11 mouse cellular contexts compared by ENCODE assay signal in genomic region chr10:20528544-20529411, GRCm38 (mm10).
DNase-seq lines count a peak whose midpoint lies in the region; ATAC-seq and TF ChIP-seq lines count a peak whose summit lies in the region.
"Had no signal": no experiment of that assay in that cellular context is flagged by ENCODE, and none has a peak within 500 bp of the region (broad histone marks: within the 10 kb centered on the region; RNA-seq: fewer than 3 reads in every experiment).

No protein-coding gene starts in this region.

- ATAC-seq in forebrain, postnatal 0 days: peak; percentile 91
- ATAC-seq in neural tube, embryonic 14.5 days (ENCODE audit: low read depth): peak; percentile 89
- ATAC-seq in lung, postnatal 0 days: no peak

- peak overlapping the region; percentile 38 for H3K4me2 ChIP-seq in forebrain, postnatal 0 days (ENCODE audit: low read depth)
- peak overlapping the region; percentile 17; the same call in 1 of the 2 replicates for H3K4me2 ChIP-seq in neural tube, embryonic 14.5 days (ENCODE audit: low read depth, low read length)
- no peak overlapping the region for H3K4me2 ChIP-seq in lung, postnatal 0 days (replicated peaks; ENCODE audit: low read depth, low read length)

- H3K36me3 ChIP-seq in forebrain, postnatal 0 days (ENCODE audit: insufficient read depth): no peaks in the 10 kb centered on the region
- no peaks in the 10 kb centered on the region for H3K36me3 ChIP-seq in neural tube, embryonic 14.5 days (ENCODE audit: control insufficient read depth, insufficient read depth, low read length)
- no peaks in the 10 kb centered on the region for H3K36me3 ChIP-seq in lung, postnatal 0 days (ENCODE audit: insufficient read depth, low read length)
- H3K36me3 ChIP-seq: heart, embryonic 10.5 days had no signal

- no peak for DNase-seq in gastrocnemius, adult 2 months
- no peak for DNase-seq in gastrocnemius, adult 8-10 months (ENCODE audit: low spot score in 2 of 2)
- peak; percentile 19 for DNase-seq in lung, postnatal 10 days
- no peak for DNase-seq in lung, postnatal 25 days (ENCODE audit: low spot score)
- DNase-seq in forebrain, postnatal 0 days: peak; percentile 74
- no peak for DNase-seq in lung, postnatal 0 days (ENCODE audit: low spot score)
- DNase-seq in gastrocnemius, postnatal 4 days (ENCODE audit: low spot score in 2 of 2): no peak

- no peaks in the 10 kb centered on the region for H3K9me3 ChIP-seq in forebrain, postnatal 0 days (ENCODE audit: low read length)
- H3K9me3 ChIP-seq in neural tube, embryonic 14.5 days (ENCODE audit: control insufficient read depth, low read length): no peaks in the 10 kb centered on the region
- H3K9me3 ChIP-seq in lung, postnatal 0 days (ENCODE audit: low read length): no peaks in the 10 kb centered on the region
- H3K9me3 ChIP-seq: heart, embryonic 10.5 days had no signal

- 28% methylated on average over 20 of the region's 20 CpGs for WGBS in forebrain, postnatal 0 days
- WGBS in neural tube, embryonic 14.5 days: 46% methylated on average over 20 of the region's 20 CpGs
- WGBS in lung, postnatal 0 days: 67% methylated on average over 20 of the region's 20 CpGs

- no peaks in the 10 kb centered on the region for H3K27me3 ChIP-seq in forebrain, postnatal 0 days (ENCODE audit: insufficient read depth, low read length)
- no peaks in the 10 kb centered on the region for H3K27me3 ChIP-seq in neural tube, embryonic 14.5 days (ENCODE audit: control insufficient read depth, insufficient read depth, low read length)
- no peaks in the 10 kb centered on the region for H3K27me3 ChIP-seq in lung, postnatal 0 days (replicated peaks; ENCODE audit: insufficient read depth, low read length)

- no peak overlapping the region for H3K4me3 ChIP-seq in gastrocnemius, adult 2 months
- peak overlapping the region; percentile 8; the same call in 1 of the 2 replicates for H3K4me3 ChIP-seq in forebrain, postnatal 0 days (ENCODE audit: low read depth, low read length)
- no peak overlapping the region for H3K4me3 ChIP-seq in neural tube, embryonic 14.5 days (ENCODE audit: low read depth, low read length)
- no peak overlapping the region for H3K4me3 ChIP-seq in lung, postnatal 0 days (ENCODE audit: low read depth, low read length)
- H3K4me3 ChIP-seq: heart, embryonic 10.5 days; myocyte had no signal

- no peak for TF ChIP-seq EP300 in lung, postnatal 0 days (IDR thresholded peaks at IDR 0.05)

- H3K9ac ChIP-seq in forebrain, postnatal 0 days: no peak overlapping the region
- no peak overlapping the region for H3K9ac ChIP-seq in neural tube, embryonic 14.5 days (replicated peaks; ENCODE audit: low read depth, low read length)
- H3K9ac ChIP-seq in lung, postnatal 0 days (replicated peaks; ENCODE audit: low read depth): no peak overlapping the region
- H3K9ac ChIP-seq: liver, embryonic 14.5 days had no signal

- H3K4me1 ChIP-seq in forebrain, postnatal 0 days (ENCODE audit: insufficient read depth): peaks cover 4% of the 10 kb centered on the region; the same call in 1 of the 2 replicates
- H3K4me1 ChIP-seq in neural tube, embryonic 14.5 days (ENCODE audit: control insufficient read depth, insufficient read depth, low read length): peaks cover 4% of the 10 kb centered on the region; the same call in 1 of the 2 replicates
- H3K4me1 ChIP-seq in lung, postnatal 0 days (ENCODE audit: insufficient read depth, low read depth, low read length): no peaks in the 10 kb centered on the region

- no peak for TF ChIP-seq CTCF in gastrocnemius, adult 2 months (IDR thresholded peaks at IDR 0.05)
- TF ChIP-seq CTCF in forebrain, postnatal 0 days (IDR thresholded peaks at IDR 0.05; ENCODE audit: low read depth): no peak
- no peak for TF ChIP-seq CTCF in lung, postnatal 0 days (IDR thresholded peaks at IDR 0.05)

- intact Hi-C loops in gastrocnemius, adult 2 months (cut with DNase I): no loop called here

- peak overlapping the region; percentile 53; the same call in 1 of the 2 replicates for H3K27ac ChIP-seq in gastrocnemius, adult 2 months
- H3K27ac ChIP-seq in forebrain, postnatal 0 days (ENCODE audit: low read depth, low read length): peak overlapping the region; percentile 69; the same call in 1 of the 2 replicates
- H3K27ac ChIP-seq in neural tube, embryonic 14.5 days (ENCODE audit: low read depth, low read length): no peak overlapping the region; the same call in none of the 2 replicates
- H3K27ac ChIP-seq in lung, postnatal 0 days (ENCODE audit: low read length): no peak overlapping the region
- H3K27ac ChIP-seq: heart, embryonic 10.5 days; liver, embryonic 14.5 days had no signal

Comparison
In these comparisons a context has a peak if more than half of its experiments do, and no peak if none do; other contexts are left out.
1. DNase-seq: peak in lung, postnatal 10 days (single experiment) and forebrain, postnatal 0 days (single experiment); none in gastrocnemius, adult 2 months (single experiment), gastrocnemius, adult 8-10 months (0 of 2), lung, postnatal 25 days (single experiment), lung, postnatal 0 days (single experiment) and gastrocnemius, postnatal 4 days (0 of 2).
2. H3K27ac ChIP-seq: peak in gastrocnemius, adult 2 months (single experiment) and forebrain, postnatal 0 days (single experiment); none in neural tube, embryonic 14.5 days (single experiment) and lung, postnatal 0 days (single experiment).